Mouse (Mus musculus) liver, adult (tissue): ENCODE data around the gene Egfl7.

Experiments used
- GATA4 ChIP-seq: IDR thresholded peaks from 2 replicates; pipeline ENCODE4 v1.6.1; 2014; ENCODE audit warnings: mild to moderate bottlenecking, low read length; ENCODE audit not compliant: insufficient replicate concordance

Egfl7 gene

GRCm38 (mm10) chr2:26580751-26581150, 937 bp downstream of the Egfl7 start:
- TF ChIP-seq GATA4 = peak; percentile 40; the same call in 1 of the 2 replicates

GRCm38 (mm10) chr2:26582203-26582602, 2.4 kb downstream of the Egfl7 start:
- TF ChIP-seq GATA4 = no peak

- no peak for TF ChIP-seq GATA4
Observed at GRCm38 (mm10) chr2:26582741-26583140, 2.9 kb downstream of the Egfl7 start.

GRCm38 (mm10) chr2:26583640-26584039, 3.8 kb downstream of the Egfl7 start:
- peak; percentile 84; the same call in 1 of the 2 replicates for TF ChIP-seq GATA4

- no peak for TF ChIP-seq GATA4
Observed at GRCm38 (mm10) chr2:26585713-26586112, 5.9 kb downstream of the Egfl7 start.

- TF ChIP-seq GATA4 = no peak
Observed at GRCm38 (mm10) chr2:26586294-26587043, 6.7 kb downstream of the Egfl7 start, which contains the start of gene Gm20532. Gm20532 (plus strand) TSS chr2:26586639.

GRCm38 (mm10) chr2:26587044-26587405, 7.2 kb downstream of the Egfl7 start:
- no peak for TF ChIP-seq GATA4

GRCm38 (mm10) chr2:26588573-26588972, 8.8 kb downstream of the Egfl7 start:
- no peak for TF ChIP-seq GATA4

GRCm38 (mm10) chr2:26589284-26589683, 9.5 kb downstream of the Egfl7 start:
- TF ChIP-seq GATA4 = no peak

- no peak for TF ChIP-seq GATA4
Observed at GRCm38 (mm10) chr2:26590282-26590681, 10.5 kb downstream of the Egfl7 start.

- no peak for TF ChIP-seq GATA4
Observed at GRCm38 (mm10) chr2:26590962-26591361, 11.1 kb downstream of the Egfl7 start.

GRCm38 (mm10) chr2:26591416-26591815, 11.6 kb downstream of the Egfl7 start:
- TF ChIP-seq GATA4 = no peak

GRCm38 (mm10) chr2:26593211-26594021, 13.6 kb downstream of the Egfl7 start:
- no peak for TF ChIP-seq GATA4

- no peak for TF ChIP-seq GATA4
Observed at GRCm38 (mm10) chr2:26594022-26594346, 14.2 kb downstream of the Egfl7 start.

GRCm38 (mm10) chr2:26594461-26594933, 14.7 kb downstream of the Egfl7 start:
- no peak for TF ChIP-seq GATA4
